Mouse (Mus musculus): ENCODE data around the gene Tbc1d10a. TPM values are rescaled to one million over a fixed set of nuclear protein-coding genes. Genes with fewer than 3 reads are reported as not detected.

Tbc1d10a gene
- polyA plus RNA-seq, 1 experiment from 2014 or later: 34.2 TPM

- Histone ChIP-seq H3K4me1 (peaks cover 55% of the 10 kb centered on the region), H3K4me3 (no peak overlapping the region), H3K27me3 (peaks cover 30% of the 10 kb centered on the region), H3K36me3 (no peaks in the 10 kb centered on the region), H3K9ac (no peak overlapping the region), H3K27ac (no peak overlapping the region), H3K9me3 (no peaks in the 10 kb centered on the region), H3K4me2 (no peak overlapping the region)
- ATAC-seq (ENCODE audit: borderline replicate concordance, extremely low read depth, low FRiP score, low TSS enrichment): peak; percentile 31; the same call in 1 of the 2 replicates
- 3% methylated on average over 5 of the region's 5 CpGs for WGBS
These were observed 75.4 kb downstream of the Tbc1d10a start for GRCm38 (mm10) chr11:4261969-4262368.

DNA sequence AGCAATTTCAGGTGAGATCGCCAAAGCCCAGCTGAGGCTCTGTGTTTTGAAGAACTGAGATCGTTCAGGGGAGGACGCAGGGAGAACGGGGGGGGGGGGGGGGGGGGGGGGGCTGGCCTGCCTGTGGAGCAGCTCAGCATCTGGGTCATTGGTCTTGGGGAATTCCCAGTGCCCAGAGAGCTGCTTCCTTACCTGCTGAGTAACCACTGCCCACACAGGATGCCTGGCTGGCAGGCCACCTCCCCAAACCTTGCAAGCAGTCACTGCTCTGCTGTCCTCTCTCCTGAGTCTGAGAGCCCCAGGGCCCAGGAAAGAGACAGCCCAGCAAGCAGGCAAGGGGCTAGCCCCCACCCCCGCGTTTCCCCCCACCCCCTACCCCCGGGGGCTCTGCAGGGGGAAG lies 76.3 kb downstream of the Tbc1d10a start:
- peaks cover 38% of the 10 kb centered on the region for H3K27me3 ChIP-seq
- peaks cover 59% of the 10 kb centered on the region for H3K4me1 ChIP-seq
- no peak for ATAC-seq (ENCODE audit: borderline replicate concordance, extremely low read depth, low FRiP score, low TSS enrichment)
- H3K27ac ChIP-seq: no peak overlapping the region
- no peaks in the 10 kb centered on the region for H3K9me3 ChIP-seq
- no peak overlapping the region for H3K9ac ChIP-seq
- H3K36me3 ChIP-seq: no peaks in the 10 kb centered on the region
- no peak overlapping the region for H3K4me2 ChIP-seq
- no peak overlapping the region for H3K4me3 ChIP-seq
- WGBS: 9% methylated on average over 6 of the region's 7 CpGs

DNA sequence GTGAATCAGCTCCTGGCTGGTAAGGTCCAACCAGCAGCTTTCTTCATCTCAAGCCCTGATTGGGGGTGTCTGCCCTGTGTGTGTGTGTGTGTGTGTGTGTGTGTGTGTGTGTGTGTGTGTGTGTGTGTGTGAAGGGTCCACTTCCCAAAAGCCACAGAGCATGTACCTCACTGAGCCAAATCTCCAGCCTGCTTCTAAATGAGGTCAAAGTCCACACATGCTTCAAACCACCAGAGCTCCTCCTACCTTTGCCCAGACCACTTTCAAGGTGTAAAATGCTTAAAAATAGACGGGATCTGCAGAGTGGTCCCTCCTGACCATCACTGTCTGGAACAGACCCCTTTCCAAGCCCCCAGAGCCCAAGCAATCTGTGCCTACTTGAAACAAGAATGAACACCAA lies 76.7 kb downstream of the Tbc1d10a start:
- Histone ChIP-seq H3K9ac (no peak overlapping the region), H3K9me3 (no peaks in the 10 kb centered on the region), H3K4me2 (no peak overlapping the region), H3K36me3 (no peaks in the 10 kb centered on the region), H3K27me3 (peaks cover 43% of the 10 kb centered on the region), H3K4me1 (peaks cover 59% of the 10 kb centered on the region), H3K4me3 (no peak overlapping the region), H3K27ac (no peak overlapping the region)
- WGBS: 25% methylated on average over 1 of the region's 1 CpGs
- ATAC-seq (ENCODE audit: borderline replicate concordance, extremely low read depth, low FRiP score, low TSS enrichment): no peak

GRCm38 (mm10) chr11:4264066-4264465 lies 77.5 kb downstream of the Tbc1d10a start:
- ATAC-seq (ENCODE audit: borderline replicate concordance, extremely low read depth, low FRiP score, low TSS enrichment): no peak
- WGBS: 48% methylated on average over 7 of the region's 7 CpGs
- Histone ChIP-seq H3K4me2 (no peak overlapping the region), H3K9me3 (no peaks in the 10 kb centered on the region), H3K27me3 (peaks cover 51% of the 10 kb centered on the region), H3K36me3 (no peaks in the 10 kb centered on the region), H3K9ac (no peak overlapping the region), H3K4me3 (no peak overlapping the region), H3K4me1 (peaks cover 56% of the 10 kb centered on the region), H3K27ac (no peak overlapping the region)

Small RNA genes lying within 50 kb of the gene (microRNA-seq; reads per million reads assigned to microRNA genes)
- 4.1 reads per million, percentile 18 among the genes with 10 or more reads in this experiment for gene Mir3060

Other genes starting within 250 kb of the Tbc1d10a start
- gene Pes1, start 222.8 kb upstream of the Tbc1d10a start, polyA plus RNA-seq (2015; fragmentation: Nextera tagmentation; extraction: Ambion mirVana): 76.2 and 78.1 TPM in 2 replicates
- 0.18 and 0.21 TPM in 2 replicates for gene 4930556J24Rik, start 210.0 kb upstream of the Tbc1d10a start, polyA plus RNA-seq (2015; fragmentation: Nextera tagmentation; extraction: Ambion mirVana)
- gene Gal3st1, start 203.2 kb upstream of the Tbc1d10a start, polyA plus RNA-seq (2015; fragmentation: Nextera tagmentation; extraction: Ambion mirVana): 7.9 and 9.0 TPM in 2 replicates
- gene Sec14l4, start 155.3 kb upstream of the Tbc1d10a start, polyA plus RNA-seq (2015; fragmentation: Nextera tagmentation; extraction: Ambion mirVana): 9.8 and 12.7 TPM in 2 replicates
- 17.3 and 19.9 TPM in 2 replicates for gene Sec14l3, start 121.9 kb upstream of the Tbc1d10a start, polyA plus RNA-seq (2015; fragmentation: Nextera tagmentation; extraction: Ambion mirVana)
- gene Mtfp1, start 91.3 kb upstream of the Tbc1d10a start, polyA plus RNA-seq (2015; fragmentation: Nextera tagmentation; extraction: Ambion mirVana): 9.9 and 11.4 TPM in 2 replicates
- gene Sec14l2, start 63.4 kb upstream of the Tbc1d10a start, polyA plus RNA-seq (2015; fragmentation: Nextera tagmentation; extraction: Ambion mirVana): 2.2 and 3.0 TPM in 2 replicates
- 33.1 and 34.2 TPM in 2 replicates for gene Rnf215, start 51.6 kb upstream of the Tbc1d10a start, polyA plus RNA-seq (2015; fragmentation: Nextera tagmentation; extraction: Ambion mirVana)
- gene Ccdc157, start 26.5 kb upstream of the Tbc1d10a start, polyA plus RNA-seq (2015; fragmentation: Nextera tagmentation; extraction: Ambion mirVana): 8.9 and 9.5 TPM in 2 replicates
- 44.8 and 45.8 TPM in 2 replicates for gene Sf3a1, start 26.4 kb upstream of the Tbc1d10a start, polyA plus RNA-seq (2015; fragmentation: Nextera tagmentation; extraction: Ambion mirVana)
- 4.0 and 6.3 TPM in 2 replicates for gene Castor1, start 31.4 kb downstream of the Tbc1d10a start, polyA plus RNA-seq (2015; fragmentation: Nextera tagmentation; extraction: Ambion mirVana)
- 0.09 and 0.22 TPM in 2 replicates for gene Osm, start 49.6 kb downstream of the Tbc1d10a start, polyA plus RNA-seq (2015; fragmentation: Nextera tagmentation; extraction: Ambion mirVana)
- gene Lif, start 70.8 kb downstream of the Tbc1d10a start, polyA plus RNA-seq (2015; fragmentation: Nextera tagmentation; extraction: Ambion mirVana): 0.19 and 0.32 TPM in 2 replicates